Mouse (Mus musculus): ENCODE data around the gene D5Ertd579e.

DNA sequence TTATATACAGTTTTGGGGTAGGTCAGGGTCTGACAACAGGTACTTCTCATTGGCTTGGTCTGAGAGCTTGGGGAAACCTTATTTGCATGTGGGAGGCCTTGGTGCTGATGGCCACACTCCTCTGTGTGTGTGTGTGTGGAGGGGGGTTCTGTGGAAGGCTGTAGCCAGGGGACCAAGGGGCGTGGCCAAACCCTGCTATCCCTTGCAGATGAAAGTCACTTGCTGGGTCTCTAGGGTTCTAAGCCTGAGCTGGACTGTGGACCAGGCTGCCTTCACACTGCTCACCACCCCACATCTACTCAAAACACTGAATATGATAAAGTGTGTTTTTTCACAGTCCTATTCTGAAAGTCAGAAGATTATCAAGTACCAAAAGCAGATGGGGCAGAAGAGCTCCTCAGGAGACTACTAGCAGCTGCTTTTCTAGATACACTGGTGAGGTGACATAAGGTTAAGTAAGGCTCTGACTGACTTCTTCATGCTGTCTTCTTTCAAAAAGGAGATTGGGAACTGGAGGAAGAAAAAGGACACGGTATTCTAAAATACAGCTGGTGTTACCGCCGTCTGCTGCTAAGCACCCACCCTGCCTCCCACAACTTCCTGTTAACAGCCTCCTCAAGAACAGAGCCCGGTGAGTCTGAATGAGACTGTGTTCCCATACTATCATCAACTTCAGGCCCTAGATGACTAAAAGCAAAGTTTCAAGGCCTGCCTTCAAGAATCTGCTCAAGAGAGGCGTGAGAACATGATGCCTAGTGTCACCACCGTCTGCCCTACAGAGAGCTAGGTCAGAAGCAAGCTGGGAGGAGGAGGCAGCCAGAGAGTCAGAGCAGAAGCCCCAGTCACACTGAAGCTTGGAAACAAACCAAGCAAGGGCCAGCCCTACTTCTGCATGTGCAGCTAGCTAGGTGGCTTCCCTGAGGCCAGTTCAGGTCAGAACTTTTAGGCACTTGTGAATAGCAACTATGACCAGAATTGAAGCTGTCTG is 26.5 kb downstream of the D5Ertd579e start:
- TF ChIP-seq CTCF (IDR thresholded peaks at IDR 0.05; ENCODE audit: low read depth, low read length) = no peak
- no peak for TF ChIP-seq POLR2A (IDR thresholded peaks at IDR 0.05; ENCODE audit: borderline replicate concordance, low read depth, low read length)
